Mouse (Mus musculus) mature B cell (primary cell): Measurements from ENCODE around the gene Tmem150a.

Source experiments
- in situ Hi-C: fragments of 300-500 bp; cut with MboI; formaldehyde crosslinking; loops from 2 replicates; pipeline ENCODE4 v1.14.3; 2019

Gene Tmem150a

GRCm38 (mm10) chr6:72374206-72374605 lies 19.0 kb downstream of the Tmem150a start:
- in situ Hi-C loops, result no loop called here

DNA sequence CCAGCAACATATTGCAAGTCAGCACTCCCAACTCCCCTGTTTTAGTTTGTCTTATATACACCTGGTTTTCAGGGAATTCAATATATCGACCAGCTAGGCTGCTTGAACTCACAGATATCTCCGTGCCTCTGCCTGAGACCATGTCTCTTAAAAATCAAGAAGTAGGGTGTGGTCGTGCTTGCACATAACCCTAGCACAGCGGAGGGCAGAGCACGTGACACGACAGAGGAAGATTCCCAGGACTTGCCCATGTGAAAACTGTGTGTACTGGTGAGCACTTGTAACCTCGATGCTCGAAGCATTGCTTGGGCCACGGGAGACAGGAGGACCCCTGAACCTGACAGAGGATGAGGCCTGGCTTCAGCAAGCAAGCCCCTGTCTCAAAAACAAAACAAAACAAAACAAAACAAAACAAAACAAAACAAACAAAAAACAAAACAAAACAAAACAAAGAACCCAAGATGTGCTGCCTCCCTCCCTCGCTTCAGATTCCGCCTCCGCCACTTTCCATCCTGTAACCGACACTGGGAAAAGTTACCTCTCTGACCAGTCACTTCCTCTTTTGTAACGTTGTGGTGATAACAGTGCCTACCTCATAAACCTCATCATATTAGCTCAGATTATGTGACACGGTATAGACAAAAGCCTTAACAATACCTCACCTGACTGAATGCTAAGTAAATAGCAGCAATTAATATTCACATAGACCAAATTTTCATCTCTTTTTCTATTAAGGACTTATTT lies 19.7 kb downstream of the Tmem150a start:
- in situ Hi-C loops, result no loop called here

DNA sequence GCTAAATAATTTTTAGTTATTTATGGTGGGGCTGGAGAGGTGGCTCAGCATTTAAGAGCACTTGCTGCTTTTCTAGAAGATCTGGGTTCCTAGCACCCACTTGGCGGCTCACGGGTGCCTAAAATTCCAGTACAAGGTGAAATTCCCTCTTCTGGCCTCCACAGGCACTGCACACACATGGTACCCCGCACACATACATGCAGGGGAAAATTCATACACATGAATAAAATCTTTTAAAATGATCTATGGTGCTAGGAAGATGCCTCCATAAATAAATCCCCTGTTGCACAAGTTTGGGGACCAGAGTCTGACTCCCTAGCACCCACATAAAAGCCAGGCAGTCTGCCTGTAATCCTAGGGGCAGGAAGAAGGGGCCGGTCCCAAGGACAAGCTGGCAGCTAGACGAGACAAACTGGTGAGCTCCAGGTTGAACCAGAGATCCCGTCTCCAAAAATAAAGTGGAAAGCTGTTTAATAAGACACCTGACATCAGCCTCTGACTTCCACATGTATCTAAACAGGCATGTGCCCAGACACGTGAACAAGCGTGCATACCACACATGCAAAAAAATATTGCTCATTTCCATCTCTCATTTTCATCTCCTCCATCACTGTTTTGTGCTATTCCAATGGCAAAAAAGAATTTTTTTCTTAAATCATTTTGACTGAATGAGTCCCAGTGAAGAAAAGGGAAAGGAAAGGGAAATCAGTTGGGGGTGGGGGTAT lies 23.4 kb downstream of the Tmem150a start:
- in situ Hi-C loops, result no loop called here

DNA sequence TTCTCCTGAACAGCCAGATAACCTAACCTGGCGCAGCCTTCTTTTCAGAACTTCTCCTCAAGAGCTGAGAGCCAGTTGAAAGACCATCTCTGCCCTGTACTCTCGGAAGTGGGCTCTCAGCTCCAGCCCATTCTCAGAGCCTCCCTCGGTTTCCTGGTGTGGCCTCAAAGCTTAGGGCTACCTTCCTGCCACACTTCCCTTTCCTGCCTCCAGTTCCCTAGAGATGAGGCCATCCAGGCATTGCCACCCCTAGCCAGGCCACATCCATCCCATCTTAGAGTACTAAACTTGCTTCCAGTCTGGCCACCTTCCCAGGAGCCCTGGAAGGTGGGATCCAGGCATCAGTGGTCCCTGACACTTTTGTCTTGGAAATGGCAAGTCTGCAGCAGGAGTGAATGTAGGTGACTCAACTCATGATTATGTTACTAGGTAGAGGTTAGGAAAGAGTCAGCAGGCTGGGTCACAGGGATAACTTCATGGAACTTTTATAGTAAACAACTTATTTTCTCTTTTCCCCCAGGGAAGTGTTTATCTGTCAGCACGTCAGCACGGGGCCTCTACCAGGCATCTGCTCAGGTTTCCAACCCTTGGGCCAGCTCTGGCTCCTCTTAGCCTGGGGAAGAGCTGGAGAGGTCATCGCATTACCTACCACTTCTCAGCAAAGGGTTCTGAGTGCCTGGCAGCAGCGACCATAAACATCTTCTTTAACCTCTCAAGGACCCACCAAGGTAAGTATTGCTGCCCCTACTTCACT lies 24.3 kb downstream of the Tmem150a start:
- in situ Hi-C loops, result no loop called here

GRCm38 (mm10) chr6:72380131-72380770 lies 25.0 kb downstream of the Tmem150a start, which contains the start of gene Vamp5:
Vamp5 (minus strand) TSS chr6:72380468.
- in situ Hi-C loops, result no loop called here

DNA sequence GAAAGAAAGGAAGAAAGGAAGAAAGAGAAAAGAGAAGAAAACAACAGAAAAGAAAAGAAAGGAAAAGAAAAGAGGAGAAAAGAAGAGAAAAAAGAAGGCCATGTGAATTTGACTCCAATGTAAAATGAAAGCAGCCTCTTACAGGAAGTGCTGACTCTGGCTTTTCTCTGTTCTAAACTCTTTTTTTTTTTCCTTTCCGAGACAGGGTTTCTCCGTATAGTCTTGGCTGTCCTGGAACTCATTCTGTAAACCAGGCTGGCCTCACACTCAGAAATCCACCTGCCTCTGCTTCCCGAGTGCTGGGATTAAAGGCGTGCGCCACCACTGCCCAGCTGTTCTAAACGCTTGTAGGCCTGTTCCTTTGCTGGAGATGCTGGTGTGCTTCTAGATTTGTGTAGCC lies 27.2 kb downstream of the Tmem150a start:
- in situ Hi-C loops, result no loop called here

GRCm38 (mm10) chr6:72383142-72383820 lies 28.0 kb downstream of the Tmem150a start:
- in situ Hi-C loops, result no loop called here

GRCm38 (mm10) chr6:72383952-72384351 lies 28.7 kb downstream of the Tmem150a start:
- in situ Hi-C loops, result no loop called here

DNA sequence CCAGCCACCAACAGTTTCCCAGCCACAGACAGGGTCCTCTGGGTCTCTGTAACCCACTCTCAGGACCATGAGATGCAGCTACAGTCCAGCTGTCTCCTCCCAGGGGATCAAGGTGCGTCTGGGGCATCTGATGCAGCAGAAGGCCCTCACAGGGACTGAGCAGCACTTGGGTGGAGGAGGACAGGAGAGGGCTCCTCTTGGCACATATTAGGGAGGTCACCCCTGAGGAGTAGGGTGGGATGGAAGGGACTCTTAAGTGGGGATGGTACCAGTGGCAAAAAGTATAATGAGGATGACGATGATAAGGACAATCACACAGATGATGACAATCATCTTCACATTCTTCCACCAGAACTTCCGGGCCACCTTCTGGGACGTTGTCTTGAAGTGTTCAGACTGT lies 30.0 kb downstream of the Tmem150a start:
- in situ Hi-C loops, result no loop called here

GRCm38 (mm10) chr6:72386561-72386960 lies 31.3 kb downstream of the Tmem150a start:
- in situ Hi-C loops, result no loop called here

GRCm38 (mm10) chr6:72387816-72388215 lies 32.6 kb downstream of the Tmem150a start:
- in situ Hi-C loops, result no loop called here

GRCm38 (mm10) chr6:72388266-72388665 lies 33.0 kb downstream of the Tmem150a start:
- in situ Hi-C loops, result no loop called here

- in situ Hi-C loops, result no loop called here
Measured at GRCm38 (mm10) chr6:72388791-72389329, 33.6 kb downstream of the Tmem150a start.

DNA sequence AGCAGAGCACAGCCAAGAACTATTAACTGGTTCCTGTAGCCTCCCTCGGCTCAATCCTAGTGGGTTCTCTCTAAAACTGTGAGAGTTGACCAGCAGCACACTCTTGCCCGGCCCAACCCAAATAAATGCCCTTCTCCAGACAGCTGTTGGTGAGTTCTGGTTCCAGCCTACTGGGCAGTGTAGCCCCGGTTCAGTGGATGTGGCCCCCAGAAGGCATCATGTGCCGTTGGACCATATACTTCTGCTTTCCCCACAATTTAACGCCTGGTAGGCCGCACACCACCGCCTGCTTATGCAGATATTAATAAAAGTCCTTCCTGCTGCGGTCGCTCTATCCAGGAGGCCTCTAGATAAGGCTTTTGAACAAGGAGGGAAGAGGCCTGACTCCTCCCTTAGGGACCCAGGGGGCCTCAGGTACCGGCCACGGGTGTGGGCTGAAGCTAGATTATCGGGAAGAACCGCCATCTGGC lies 34.3 kb downstream of the Tmem150a start:
- in situ Hi-C loops, result no loop called here

DNA sequence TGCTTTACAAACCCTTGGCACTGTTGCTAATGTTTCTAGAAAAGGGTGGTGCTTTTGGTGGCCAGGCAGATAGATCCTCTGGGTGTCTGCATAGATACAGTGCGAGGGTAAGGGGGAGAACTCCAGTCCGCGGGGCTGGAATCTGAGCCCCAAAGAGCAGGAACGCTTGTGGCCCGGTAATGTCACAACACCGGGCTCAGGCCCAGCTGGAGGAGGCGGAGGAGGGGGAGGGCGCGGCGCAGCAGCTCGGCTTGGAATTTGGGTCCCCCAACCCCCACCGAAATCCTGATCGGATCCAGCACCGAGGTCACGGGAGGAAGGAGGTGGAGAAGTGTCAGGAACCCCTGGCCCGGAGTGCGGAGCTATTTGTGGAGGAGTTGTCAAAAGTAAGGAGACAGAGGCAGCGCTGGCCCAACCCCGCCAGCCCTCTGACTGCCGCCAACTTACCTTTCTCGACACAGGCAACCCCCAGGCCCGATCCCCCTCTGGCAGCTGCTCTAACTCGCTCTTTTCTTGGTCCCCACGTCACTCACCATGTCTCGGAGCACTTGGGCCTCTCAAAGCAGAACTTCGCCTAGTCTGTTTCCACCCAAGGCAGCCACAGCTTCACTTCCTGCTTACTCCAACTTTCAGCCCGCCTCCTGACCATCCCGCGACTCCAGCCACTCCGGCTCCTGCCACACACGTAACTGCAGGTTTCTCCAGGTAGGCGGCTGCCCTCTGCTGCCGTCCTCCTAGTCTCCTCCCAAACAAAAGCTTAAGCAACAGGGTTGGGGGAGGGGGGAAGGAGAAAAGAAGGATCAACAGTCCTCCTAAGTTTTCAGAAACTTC lies 34.9 kb downstream of the Tmem150a start, which contains the start of gene Vamp8:
Gene Vamp8, minus strand, starts transcription at position 763 of the 831 bp plus-strand sequence.
- in situ Hi-C loops, result no loop called here

DNA sequence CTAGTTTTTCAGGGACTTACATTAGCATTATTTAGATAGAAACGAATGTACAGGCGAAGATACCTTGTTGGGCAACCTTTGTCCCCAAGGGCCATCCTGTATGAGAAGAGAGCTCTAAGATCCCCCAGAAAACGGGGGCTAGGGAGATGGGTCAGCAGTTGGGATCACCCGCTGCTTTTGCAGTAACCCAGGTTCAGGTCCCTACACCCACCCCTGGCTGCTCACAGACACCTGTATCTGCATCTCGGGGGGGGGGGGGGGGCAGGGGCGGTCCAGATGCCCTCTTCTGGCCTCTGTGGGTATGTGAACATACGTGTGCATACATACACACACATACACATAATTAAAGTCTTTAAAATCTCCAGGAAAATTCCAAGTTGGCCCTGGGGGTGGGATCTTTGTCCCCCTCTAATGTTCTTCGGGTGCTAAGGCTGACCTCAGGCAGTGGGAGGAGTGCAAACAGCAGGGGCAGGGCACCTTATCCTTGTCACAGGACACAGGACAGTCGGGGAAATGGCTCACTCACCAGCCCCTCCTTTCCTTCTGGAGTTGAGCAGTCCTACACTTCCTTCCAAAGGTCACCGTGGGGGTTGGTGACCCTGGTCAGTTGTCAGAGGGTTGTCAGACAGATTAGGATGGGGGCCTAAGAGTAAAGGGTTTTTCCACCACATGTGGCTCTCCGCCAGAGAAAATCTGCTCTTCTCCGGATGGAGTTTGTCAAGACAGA lies 35.7 kb downstream of the Tmem150a start:
- in situ Hi-C loops, result no loop called here

DNA sequence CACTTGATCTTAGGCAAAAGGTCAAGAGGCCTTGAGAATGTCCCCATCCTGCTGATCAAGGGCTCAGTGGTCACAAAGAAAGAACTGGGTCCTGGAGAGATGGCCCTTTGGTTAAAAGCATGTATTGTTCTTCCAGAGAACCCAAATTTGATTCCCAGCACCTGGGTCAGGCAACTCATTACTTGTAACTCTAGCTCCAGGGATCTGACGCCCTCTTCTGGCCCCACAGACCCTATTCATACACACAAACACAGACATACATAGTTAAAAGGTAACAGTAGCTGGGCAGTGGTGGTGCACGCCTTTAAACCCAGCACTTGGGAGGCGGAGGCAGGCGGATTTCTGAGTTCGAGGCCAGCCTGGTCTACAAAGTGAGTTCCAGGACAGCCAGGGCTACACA lies 37.1 kb downstream of the Tmem150a start:
- in situ Hi-C loops, result no loop called here

DNA sequence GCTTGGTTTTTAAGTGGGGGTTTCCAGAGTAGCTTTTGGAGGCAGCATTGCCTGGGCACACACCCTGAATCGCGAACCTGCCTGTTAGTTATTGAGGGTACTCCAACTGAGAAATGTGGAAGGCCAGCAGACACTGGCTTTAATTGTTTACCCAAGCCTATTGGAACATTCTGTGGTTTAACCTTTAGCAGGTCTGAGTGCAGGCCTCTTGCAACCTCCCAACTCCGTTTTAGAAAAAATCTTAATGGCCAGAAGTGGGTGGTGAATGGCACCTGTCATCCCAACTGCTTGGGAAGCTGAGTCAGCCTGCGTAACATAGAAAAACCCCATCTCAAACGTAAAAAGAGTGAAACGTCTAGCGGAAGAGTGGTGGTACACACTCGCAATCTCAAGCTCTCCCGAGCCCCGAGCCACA lies 41.6 kb downstream of the Tmem150a start:
- in situ Hi-C loops, result no loop called here

GRCm38 (mm10) chr6:72399967-72400366 lies 44.7 kb downstream of the Tmem150a start:
- in situ Hi-C loops, result no loop called here
